ENCODE assay signal across 23 mouse cellular contexts in the genomic region with DNA sequence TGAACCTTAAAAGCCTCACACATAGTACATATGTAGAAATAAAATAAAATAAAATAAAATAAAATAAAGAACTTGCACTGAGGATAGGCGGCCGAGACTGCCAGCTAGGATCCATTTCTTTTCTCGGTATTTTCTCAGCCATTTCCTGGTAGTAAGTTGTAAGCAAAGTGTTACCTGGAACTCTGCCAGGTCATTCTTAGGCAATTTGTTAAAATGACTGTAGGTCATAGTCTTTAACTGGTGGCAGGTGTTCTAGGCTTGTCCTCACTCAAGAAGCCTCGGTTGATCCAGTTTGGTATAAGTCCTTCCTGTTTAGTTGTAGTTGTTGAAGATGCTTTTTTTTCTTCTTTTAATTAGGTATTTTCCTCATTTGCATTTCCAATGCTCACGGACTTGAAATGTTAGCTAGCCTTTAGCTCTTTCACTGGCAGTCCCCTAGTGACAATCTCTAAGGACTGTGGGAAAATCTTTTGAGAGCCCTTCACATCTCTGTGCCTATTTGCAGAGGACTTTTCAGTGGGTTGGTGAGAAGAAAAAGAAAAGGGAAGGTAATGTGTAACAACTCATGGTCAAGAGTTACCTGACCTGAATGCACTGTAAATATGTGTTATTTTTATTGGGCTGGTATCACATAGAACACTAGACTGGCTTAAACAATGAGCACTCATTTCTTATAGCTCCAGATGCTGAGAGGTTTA.
DNase-seq lines count a peak whose midpoint lies in the region; ATAC-seq and TF ChIP-seq lines count a peak whose summit lies in the region.
"Had no signal": no experiment of that assay in that cellular context is flagged by ENCODE, and none has a peak within 500 bp of the region (broad histone marks: within the 10 kb centered on the region; RNA-seq: fewer than 3 reads in every experiment).

No protein-coding gene starts in this region.

- peak; percentile 36; the same call in 1 of the 2 replicates for ATAC-seq in forebrain, embryonic 16.5 days
- no peak for ATAC-seq in forebrain, embryonic 13.5 days
- ATAC-seq in intestine, postnatal 0 days = peak; percentile 74
- no peak for ATAC-seq in erythroblast, adult 5-6 weeks (replicated peaks; ENCODE audit: low FRiP score, poor library complexity, severe bottlenecking)
- ATAC-seq: activated CD4-positive, CD25-positive, alpha-beta regulatory T cell, adult 4 months; inflammation-experienced regulatory T-cells, adult 6 months; Patski had no signal

- no peak for TF ChIP-seq CTCF in intestine, postnatal 0 days (IDR thresholded peaks at IDR 0.05; ENCODE audit: low read depth)
- no peak for TF ChIP-seq CTCF in small intestine, adult 2 months (IDR thresholded peaks at IDR 0.05; ENCODE audit: extremely low read depth, insufficient read length, insufficient replicate concordance, low read depth, low read length)

- TF ChIP-seq POLR2A in small intestine, adult 2 months (IDR thresholded peaks at IDR 0.05; ENCODE audit: low read depth, low read length) = no peak

- no peaks in the 10 kb centered on the region for H3K36me3 ChIP-seq in forebrain, embryonic 16.5 days (ENCODE audit: control insufficient read depth, insufficient read depth)
- H3K36me3 ChIP-seq in forebrain, embryonic 13.5 days (ENCODE audit: poor library complexity, severe bottlenecking) = no peaks in the 10 kb centered on the region
- H3K36me3 ChIP-seq in intestine, postnatal 0 days (ENCODE audit: control insufficient read depth, insufficient read depth) = no peaks in the 10 kb centered on the region
- H3K36me3 ChIP-seq in small intestine, adult 2 months (ENCODE audit: control insufficient read depth, insufficient read depth, low read length) = no peaks in the 10 kb centered on the region
- H3K36me3 ChIP-seq: embryonic facial prominence, embryonic 13.5 days; forebrain, embryonic 10.5 days; hindbrain, embryonic 12.5 days; liver, embryonic 13.5 days; neural tube, embryonic 15.5 days had no signal

- H3K9me3 ChIP-seq in forebrain, embryonic 16.5 days (ENCODE audit: control insufficient read depth, low read length) = no peaks in the 10 kb centered on the region
- H3K9me3 ChIP-seq in forebrain, embryonic 13.5 days (replicated peaks) = no peaks in the 10 kb centered on the region
- no peaks in the 10 kb centered on the region for H3K9me3 ChIP-seq in intestine, postnatal 0 days (ENCODE audit: control insufficient read depth)
- H3K9me3 ChIP-seq: embryonic facial prominence, embryonic 13.5 days; forebrain, embryonic 10.5 days; hindbrain, embryonic 12.5 days; liver, embryonic 13.5 days; neural tube, embryonic 15.5 days had no signal

- H3K27me3 ChIP-seq in forebrain, embryonic 16.5 days (replicated peaks; ENCODE audit: control insufficient read depth, insufficient read depth, low read length) = no peaks in the 10 kb centered on the region
- H3K27me3 ChIP-seq in forebrain, embryonic 13.5 days = no peaks in the 10 kb centered on the region
- no peaks in the 10 kb centered on the region for H3K27me3 ChIP-seq in intestine, postnatal 0 days (replicated peaks; ENCODE audit: control insufficient read depth, insufficient read depth, low read length)
- H3K27me3 ChIP-seq in small intestine, adult 2 months (ENCODE audit: control insufficient read depth, insufficient read depth, low read length) = no peaks in the 10 kb centered on the region; the same call in 1 of the 2 replicates
- H3K27me3 ChIP-seq: embryonic facial prominence, embryonic 13.5 days; hindbrain, embryonic 12.5 days; liver, embryonic 13.5 days; neural tube, embryonic 15.5 days; Patski had no signal

- no peak overlapping the region for H3K27ac ChIP-seq in forebrain, embryonic 16.5 days (ENCODE audit: low read length)
- no peak overlapping the region for H3K27ac ChIP-seq in forebrain, embryonic 13.5 days
- peak overlapping the region; percentile 68 for H3K27ac ChIP-seq in intestine, postnatal 0 days (ENCODE audit: low read depth, low read length)
- peak overlapping the region; percentile 64; the same call in 1 of the 2 replicates for H3K27ac ChIP-seq in small intestine, adult 2 months (ENCODE audit: insufficient read depth, low read depth, low read length)
- H3K27ac ChIP-seq: embryonic facial prominence, embryonic 13.5 days; forebrain, embryonic 10.5 days; hindbrain, embryonic 12.5 days; layer of hippocampus, adult 2 months; liver, embryonic 13.5 days; neural tube, embryonic 15.5 days had no signal

- H3K4me3 ChIP-seq in forebrain, embryonic 16.5 days (replicated peaks; ENCODE audit: low read length) = no peak overlapping the region
- no peak overlapping the region for H3K4me3 ChIP-seq in forebrain, embryonic 13.5 days
- no peak overlapping the region for H3K4me3 ChIP-seq in intestine, postnatal 0 days (ENCODE audit: low read depth, low read length)
- H3K4me3 ChIP-seq in small intestine, adult 2 months (ENCODE audit: low read depth, low read length) = no peak overlapping the region
- H3K4me3 ChIP-seq: embryonic facial prominence, embryonic 13.5 days; forebrain, embryonic 10.5 days; hindbrain, embryonic 12.5 days; layer of hippocampus, adult 2 months; liver, embryonic 13.5 days; myocyte; neural tube, embryonic 15.5 days had no signal

- WGBS in forebrain, embryonic 16.5 days = 44% methylated on average over 5 of the region's 5 CpGs
- 60% methylated on average over 5 of the region's 5 CpGs for WGBS in forebrain, embryonic 13.5 days
- 33% methylated on average over 5 of the region's 5 CpGs for WGBS in intestine, postnatal 0 days
- WGBS in small intestine, adult 2 months = 25% methylated on average over 5 of the region's 5 CpGs

- H3K4me1 ChIP-seq in forebrain, embryonic 16.5 days (replicated peaks; ENCODE audit: control insufficient read depth, insufficient read depth, low read length) = no peaks in the 10 kb centered on the region
- 0 out of 2 replicates have a peak, but pooled peaks cover 4% of the 10 kb centered on the region for H3K4me1 ChIP-seq in forebrain, embryonic 13.5 days
- no peaks in the 10 kb centered on the region for H3K4me1 ChIP-seq in intestine, postnatal 0 days (replicated peaks; ENCODE audit: control insufficient read depth, insufficient read depth, low read length)
- peaks cover 5% of the 10 kb centered on the region; the same call in 1 of the 2 replicates for H3K4me1 ChIP-seq in small intestine, adult 2 months (ENCODE audit: control insufficient read depth, insufficient read depth, insufficient read length, low read length)
- H3K4me1 ChIP-seq: embryonic facial prominence, embryonic 13.5 days; liver, embryonic 13.5 days; neural tube, embryonic 15.5 days had no signal

- H3K9ac ChIP-seq in forebrain, embryonic 16.5 days (replicated peaks; ENCODE audit: low read depth, low read length) = no peak overlapping the region
- no peak overlapping the region for H3K9ac ChIP-seq in forebrain, embryonic 13.5 days
- no peak overlapping the region for H3K9ac ChIP-seq in intestine, postnatal 0 days (ENCODE audit: low read depth, low read length)
- H3K9ac ChIP-seq: embryonic facial prominence, embryonic 13.5 days; hindbrain, embryonic 12.5 days; liver, embryonic 13.5 days; neural tube, embryonic 15.5 days had no signal

- peak; percentile 18 for DNase-seq in kidney, postnatal 14 days
- DNase-seq in kidney, postnatal 4 days = no peak
- DNase-seq: adrenal gland, postnatal 36 days; B cell, adult 2 months; cerebellum, adult 9-10 months; liver, embryonic 13.5 days; midbrain, embryonic 14.5 days; right cerebral cortex, postnatal 4 days; thymus, postnatal 4 days had no signal

- H3K4me2 ChIP-seq in forebrain, embryonic 16.5 days (ENCODE audit: low read length) = no peak overlapping the region
- no peak overlapping the region for H3K4me2 ChIP-seq in forebrain, embryonic 13.5 days
- no peak overlapping the region for H3K4me2 ChIP-seq in intestine, postnatal 0 days (replicated peaks; ENCODE audit: low read depth)
- H3K4me2 ChIP-seq: embryonic facial prominence, embryonic 13.5 days; hindbrain, embryonic 12.5 days; liver, embryonic 13.5 days; neural tube, embryonic 15.5 days had no signal

Comparison
In these comparisons a context has a peak if more than half of its experiments do, and no peak if none do; other contexts are left out.
1. ATAC-seq: peak in forebrain, embryonic 16.5 days (single experiment) and intestine, postnatal 0 days (single experiment); none in forebrain, embryonic 13.5 days (single experiment) and erythroblast, adult 5-6 weeks (single experiment).
2. H3K27ac ChIP-seq: peak in intestine, postnatal 0 days (single experiment) and small intestine, adult 2 months (single experiment); none in forebrain, embryonic 16.5 days (single experiment) and forebrain, embryonic 13.5 days (single experiment).